Mouse (Mus musculus) MEL (cell line): ENCODE measurements around the gene Slc7a4.
"Not testable (repeated sequence)": the region's sequence is repeated elsewhere in the genome, so short reads cannot be mapped to it uniquely, and the experiment has no call there.

Experiments used
- MAZ ChIP-seq: IDR thresholded peaks from 2 replicates; pipeline ENCODE4 v1.6.1; 2012; ENCODE audit warnings: low read depth, mild to moderate bottlenecking, inconsistent platforms, low read length, improper control_type of control experiment
- MEF2A ChIP-seq: IDR thresholded peaks from 2 replicates; pipeline ENCODE4 v1.6.1; 2014; ENCODE audit warnings: low read depth, mild to moderate bottlenecking, inconsistent platforms, low read length, improper control_type of control experiment; ENCODE audit not compliant: poor library complexity, insufficient replicate concordance, severe bottlenecking; ENCODE audit errors: extremely low read depth
- POLR2A ChIP-seq, 2 experiments: IDR thresholded peaks; 2 replicates each; pipeline ENCODE4 v1.6.1; 2011 to 2012; ENCODE audit warnings: low read length in 2 of 2, mild to moderate bottlenecking in 2 of 2, control low read depth in 1 of 2, improper control_type of control experiment in 1 of 2, low read depth in 1 of 2, moderate library complexity in 1 of 2; ENCODE audit not compliant: control insufficient read depth in 1 of 2, insufficient read depth in 1 of 2, poor library complexity in 1 of 2
- TBP ChIP-seq: IDR thresholded peaks from 2 replicates; pipeline ENCODE4 v1.8.0; 2011; ENCODE audit warnings: low read depth, low read length, improper control_type of control experiment
- UBTF ChIP-seq: IDR thresholded peaks from 2 replicates; pipeline ENCODE4 v1.6.1; 2012; ENCODE audit warnings: low read depth, mild to moderate bottlenecking, inconsistent platforms, low read length, improper control_type of control experiment, moderate library complexity, borderline replicate concordance; ENCODE audit not compliant: insufficient read depth
- USF1 ChIP-seq: IDR thresholded peaks from 2 replicates; pipeline ENCODE4 v1.6.1; 2014; ENCODE audit warnings: low read depth, mild to moderate bottlenecking, inconsistent platforms, low read length, improper control_type of control experiment, moderate library complexity
- ZNF384 ChIP-seq: IDR thresholded peaks from 2 replicates; pipeline ENCODE4 v1.6.1; 2012; ENCODE audit warnings: low read depth, mild to moderate bottlenecking, inconsistent platforms, low read length, improper control_type of control experiment

- not testable (repeated sequence) for TF ChIP-seq USF1; POLR2A (IDR thresholded peaks at IDR 0.05; ENCODE audit: control insufficient read depth in 1 of 2, insufficient read depth in 1 of 2, low read depth in 1 of 2, low read length in 2 of 2, poor library complexity in 1 of 2); ZNF384; UBTF; MEF2A; TBP; MAZ
Observed at GRCm38 (mm10) chr16:17614740-17615139, 31.7 kb upstream of the Slc7a4 start.
